Mouse (Mus musculus) central nervous system, embryonic 14 days (tissue): ENCODE results near the gene Lama4. TPM values are rescaled to one million over a fixed set of nuclear protein-coding genes. Genes with fewer than 3 reads are reported as not detected.

Experiments used
- polyA plus RNA-seq: library from polyadenylated mRNA; depleted of rRNA; stranded (reverse); fragments of >200 nt; gene quantifications from 2 replicates; pipeline ENCODE4 v1.2.3, GENCODE M21; 2012; rRNA removed

The Lama4 gene
- polyA plus RNA-seq: 18.1 and 32.5 TPM in 2 replicates

GRCm38 (mm10) chr10:38965075-38965781 is at the start of gene Lama4:
Gene Lama4 (plus strand): TSS chr10:38965515.

GRCm38 (mm10) chr10:39133462-39134310 is 168.4 kb downstream of the Lama4 start, which contains the start of the genes Fam229b and Tube1:
Gene Fam229b (minus strand): TSS chr10:39133914.
Gene Tube1 (plus strand): TSS chr10:39133976.

Other genes with a start within 250 kb of the Lama4 start
- not detected in 2 replicates for gene Rfpl4b, start 143.7 kb upstream of the Lama4 start, polyA plus RNA-seq
- 13.7 and 13.8 TPM in 2 replicates for gene Fam229b, start 168.4 kb downstream of the Lama4 start, polyA plus RNA-seq
- gene Tube1, start 168.5 kb downstream of the Lama4 start, polyA plus RNA-seq: 14.9 and 15.8 TPM in 2 replicates
- gene Ccn6, start 198.3 kb downstream of the Lama4 start, polyA plus RNA-seq: 0.42 and 1.0 TPM in 2 replicates